Mouse (Mus musculus): Measurements from ENCODE around the gene Iqschfp. TPM values are rescaled to one million over a fixed set of nuclear protein-coding genes. Genes with fewer than 3 reads are reported as not detected.

The Iqschfp gene
- polyA plus RNA-seq, 1 experiment from 2014 or later = 7.6 TPM

GRCm38 (mm10) chr3:68514120-68514497 lies 622.1 kb downstream of the Iqschfp start:
- no peaks in the 10 kb centered on the region for H3K27me3 ChIP-seq (ENCODE audit: control insufficient read depth, insufficient read depth, low read length)
- H3K4me2 ChIP-seq (ENCODE audit: low read length) = no peak overlapping the region
- H3K4me1 ChIP-seq (ENCODE audit: control insufficient read depth, insufficient read depth, low read length) = peaks cover 3% of the 10 kb centered on the region; the same call in 1 of the 2 replicates
- H3K9ac ChIP-seq (replicated peaks; ENCODE audit: low read length) = no peak overlapping the region
- no peak overlapping the region for H3K4me3 ChIP-seq (replicated peaks; ENCODE audit: low read depth, low read length)
- no peaks in the 10 kb centered on the region for H3K9me3 ChIP-seq (ENCODE audit: control insufficient read depth, low read length)
- no peak overlapping the region for H3K27ac ChIP-seq (replicated peaks; ENCODE audit: low read depth, low read length)
- no peaks in the 10 kb centered on the region for H3K36me3 ChIP-seq (ENCODE audit: control insufficient read depth, insufficient read depth, low read length)
- DNase-seq (no peak), ATAC-seq (ENCODE audit: low FRiP score, low TSS enrichment) (no peak)
- WGBS = 54% methylated on average over 3 of the region's 3 CpGs

- no peak for DNase-seq
- Histone ChIP-seq H3K4me3 (replicated peaks; ENCODE audit: low read depth, low read length) (no peak overlapping the region), H3K36me3 (ENCODE audit: control insufficient read depth, insufficient read depth, low read length) (no peaks in the 10 kb centered on the region), H3K4me1 (ENCODE audit: control insufficient read depth, insufficient read depth, low read length) (peaks cover 3% of the 10 kb centered on the region; the same call in 1 of the 2 replicates), H3K4me2 (ENCODE audit: low read length) (no peak overlapping the region), H3K9ac (replicated peaks; ENCODE audit: low read length) (no peak overlapping the region), H3K27me3 (ENCODE audit: control insufficient read depth, insufficient read depth, low read length) (no peaks in the 10 kb centered on the region), H3K9me3 (ENCODE audit: control insufficient read depth, low read length) (no peaks in the 10 kb centered on the region), H3K27ac (replicated peaks; ENCODE audit: low read depth, low read length) (no peak overlapping the region)
- 84% methylated on average over 3 of the region's 3 CpGs for WGBS
- ATAC-seq (ENCODE audit: low FRiP score, low TSS enrichment) = no peak
Measured at GRCm38 (mm10) chr3:68514717-68515116, 622.7 kb downstream of the Iqschfp start.

- DNase-seq (no peak), ATAC-seq (ENCODE audit: low FRiP score, low TSS enrichment) (no peak)
- H3K4me1 ChIP-seq (ENCODE audit: control insufficient read depth, insufficient read depth, low read length) = peaks cover 3% of the 10 kb centered on the region; the same call in 1 of the 2 replicates
- H3K9ac ChIP-seq (replicated peaks; ENCODE audit: low read length) = no peak overlapping the region
- H3K4me3 ChIP-seq (replicated peaks; ENCODE audit: low read depth, low read length) = no peak overlapping the region
- H3K9me3 ChIP-seq (ENCODE audit: control insufficient read depth, low read length) = no peaks in the 10 kb centered on the region
- H3K4me2 ChIP-seq (ENCODE audit: low read length) = no peak overlapping the region
- H3K36me3 ChIP-seq (ENCODE audit: control insufficient read depth, insufficient read depth, low read length) = no peaks in the 10 kb centered on the region
- H3K27ac ChIP-seq (replicated peaks; ENCODE audit: low read depth, low read length) = no peak overlapping the region
- H3K27me3 ChIP-seq (ENCODE audit: control insufficient read depth, insufficient read depth, low read length) = no peaks in the 10 kb centered on the region
- 89% methylated on average over 12 of the region's 12 CpGs for WGBS
Measured at GRCm38 (mm10) chr3:68516393-68517081, 624.5 kb downstream of the Iqschfp start.

- H3K9me3 ChIP-seq (ENCODE audit: control insufficient read depth, low read length) = no peaks in the 10 kb centered on the region
- no peak overlapping the region for H3K4me3 ChIP-seq (replicated peaks; ENCODE audit: low read depth, low read length)
- H3K36me3 ChIP-seq (ENCODE audit: control insufficient read depth, insufficient read depth, low read length) = no peaks in the 10 kb centered on the region
- ATAC-seq (ENCODE audit: low FRiP score, low TSS enrichment) (no peak), DNase-seq (no peak)
- peaks cover 3% of the 10 kb centered on the region; the same call in 1 of the 2 replicates for H3K4me1 ChIP-seq (ENCODE audit: control insufficient read depth, insufficient read depth, low read length)
- no peak overlapping the region for H3K9ac ChIP-seq (replicated peaks; ENCODE audit: low read length)
- no peak overlapping the region for H3K27ac ChIP-seq (replicated peaks; ENCODE audit: low read depth, low read length)
- H3K27me3 ChIP-seq (ENCODE audit: control insufficient read depth, insufficient read depth, low read length) = no peaks in the 10 kb centered on the region
- H3K4me2 ChIP-seq (ENCODE audit: low read length) = no peak overlapping the region
- 67% methylated on average over 7 of the region's 7 CpGs for WGBS
Measured at GRCm38 (mm10) chr3:68517236-68517635, 625.2 kb downstream of the Iqschfp start.

GRCm38 (mm10) chr3:68518041-68518440 lies 626.0 kb downstream of the Iqschfp start:
- Histone ChIP-seq H3K4me2 (ENCODE audit: low read length) (no peak overlapping the region), H3K4me1 (ENCODE audit: control insufficient read depth, insufficient read depth, low read length) (peaks cover 3% of the 10 kb centered on the region; the same call in 1 of the 2 replicates), H3K9me3 (ENCODE audit: control insufficient read depth, low read length) (no peaks in the 10 kb centered on the region), H3K27me3 (ENCODE audit: control insufficient read depth, insufficient read depth, low read length) (no peaks in the 10 kb centered on the region), H3K36me3 (ENCODE audit: control insufficient read depth, insufficient read depth, low read length) (no peaks in the 10 kb centered on the region), H3K27ac (replicated peaks; ENCODE audit: low read depth, low read length) (no peak overlapping the region), H3K4me3 (replicated peaks; ENCODE audit: low read depth, low read length) (no peak overlapping the region), H3K9ac (replicated peaks; ENCODE audit: low read length) (no peak overlapping the region)
- DNase-seq = no peak
- WGBS = 89% methylated on average over 8 of the region's 8 CpGs
- no peak for ATAC-seq (ENCODE audit: low FRiP score, low TSS enrichment)

GRCm38 (mm10) chr3:68518586-68518985 lies 626.6 kb downstream of the Iqschfp start:
- Histone ChIP-seq H3K4me1 (ENCODE audit: control insufficient read depth, insufficient read depth, low read length) (peaks cover 1% of the 10 kb centered on the region; the same call in 1 of the 2 replicates), H3K36me3 (ENCODE audit: control insufficient read depth, insufficient read depth, low read length) (no peaks in the 10 kb centered on the region), H3K4me3 (replicated peaks; ENCODE audit: low read depth, low read length) (no peak overlapping the region), H3K27me3 (ENCODE audit: control insufficient read depth, insufficient read depth, low read length) (no peaks in the 10 kb centered on the region), H3K4me2 (ENCODE audit: low read length) (no peak overlapping the region), H3K9me3 (ENCODE audit: control insufficient read depth, low read length) (no peaks in the 10 kb centered on the region), H3K27ac (replicated peaks; ENCODE audit: low read depth, low read length) (no peak overlapping the region), H3K9ac (replicated peaks; ENCODE audit: low read length) (no peak overlapping the region)
- DNase-seq (no peak), ATAC-seq (ENCODE audit: low FRiP score, low TSS enrichment) (no peak)
- 90% methylated on average over 5 of the region's 5 CpGs for WGBS

GRCm38 (mm10) chr3:68525361-68525878 lies 633.4 kb downstream of the Iqschfp start:
- no peak overlapping the region for H3K4me2 ChIP-seq (ENCODE audit: low read length)
- ATAC-seq (ENCODE audit: low FRiP score, low TSS enrichment) (no peak), DNase-seq (no peak)
- no peak overlapping the region for H3K27ac ChIP-seq (replicated peaks; ENCODE audit: low read depth, low read length)
- no peaks in the 10 kb centered on the region for H3K27me3 ChIP-seq (ENCODE audit: control insufficient read depth, insufficient read depth, low read length)
- H3K9me3 ChIP-seq (ENCODE audit: control insufficient read depth, low read length) = no peaks in the 10 kb centered on the region
- no peaks in the 10 kb centered on the region for H3K36me3 ChIP-seq (ENCODE audit: control insufficient read depth, insufficient read depth, low read length)
- 89% methylated on average over 10 of the region's 10 CpGs for WGBS
- no peak overlapping the region for H3K9ac ChIP-seq (replicated peaks; ENCODE audit: low read length)
- no peaks in the 10 kb centered on the region for H3K4me1 ChIP-seq (ENCODE audit: control insufficient read depth, insufficient read depth, low read length)
- no peak overlapping the region for H3K4me3 ChIP-seq (replicated peaks; ENCODE audit: low read depth, low read length)

GRCm38 (mm10) chr3:68526416-68526815 lies 634.4 kb downstream of the Iqschfp start:
- WGBS = 57% methylated on average over 4 of the region's 4 CpGs
- Histone ChIP-seq H3K27ac (replicated peaks; ENCODE audit: low read depth, low read length) (no peak overlapping the region), H3K9me3 (ENCODE audit: control insufficient read depth, low read length) (no peaks in the 10 kb centered on the region), H3K4me1 (ENCODE audit: control insufficient read depth, insufficient read depth, low read length) (no peaks in the 10 kb centered on the region), H3K27me3 (ENCODE audit: control insufficient read depth, insufficient read depth, low read length) (no peaks in the 10 kb centered on the region), H3K36me3 (ENCODE audit: control insufficient read depth, insufficient read depth, low read length) (no peaks in the 10 kb centered on the region), H3K9ac (replicated peaks; ENCODE audit: low read length) (no peak overlapping the region), H3K4me3 (replicated peaks; ENCODE audit: low read depth, low read length) (no peak overlapping the region), H3K4me2 (ENCODE audit: low read length) (no peak overlapping the region)
- ATAC-seq (ENCODE audit: low FRiP score, low TSS enrichment) (no peak), DNase-seq (no peak)

- DNase-seq (no peak), ATAC-seq (ENCODE audit: low FRiP score, low TSS enrichment) (no peak)
- Histone ChIP-seq H3K4me2 (ENCODE audit: low read length) (no peak overlapping the region), H3K36me3 (ENCODE audit: control insufficient read depth, insufficient read depth, low read length) (no peaks in the 10 kb centered on the region), H3K9me3 (ENCODE audit: control insufficient read depth, low read length) (no peaks in the 10 kb centered on the region), H3K27me3 (ENCODE audit: control insufficient read depth, insufficient read depth, low read length) (no peaks in the 10 kb centered on the region), H3K27ac (replicated peaks; ENCODE audit: low read depth, low read length) (no peak overlapping the region), H3K4me1 (ENCODE audit: control insufficient read depth, insufficient read depth, low read length) (no peaks in the 10 kb centered on the region), H3K4me3 (replicated peaks; ENCODE audit: low read depth, low read length) (no peak overlapping the region), H3K9ac (replicated peaks; ENCODE audit: low read length) (no peak overlapping the region)
- WGBS = 64% methylated on average over 4 of the region's 4 CpGs
Measured at GRCm38 (mm10) chr3:68527182-68527581, 635.1 kb downstream of the Iqschfp start.

Measured in midbrain, embryonic 14.5 days (tissue).